Mouse (Mus musculus): ENCODE data around the gene Sdk2.

GRCm38 (mm10) chr11:114065596-114065995, 1.2 kb downstream of the Sdk2 start:
- TF ChIP-seq MEF2A (IDR thresholded peaks at IDR 0.05; ENCODE audit: extremely low read depth, insufficient replicate concordance, low read depth, low read length, poor library complexity, severe bottlenecking) (no peak), CTCF (IDR thresholded peaks at IDR 0.05 in 2 of 3, conservative IDR thresholded peaks at IDR 0.05 in 1 of 3; ENCODE audit: control insufficient read depth in 1 of 3, insufficient read depth in 1 of 3, low read depth in 2 of 3, low read length in 3 of 3, poor library complexity in 1 of 3, severe bottlenecking in 1 of 3) (no peak), POLR2A (IDR thresholded peaks at IDR 0.05; ENCODE audit: control insufficient read depth in 1 of 2, insufficient read depth in 1 of 2, low read depth in 1 of 2, low read length in 2 of 2, poor library complexity in 1 of 2) (no peak), SIN3A (IDR thresholded peaks at IDR 0.05; ENCODE audit: low read length) (no peak), MAX (IDR thresholded peaks at IDR 0.05; ENCODE audit: low read length) (no peak), ZC3H11A (IDR thresholded peaks at IDR 0.05; ENCODE audit: low read depth, low read length) (no peak), MXI1 (IDR thresholded peaks at IDR 0.05; ENCODE audit: low read depth, low read length) (no peak), NRF1 (IDR thresholded peaks at IDR 0.05; ENCODE audit: insufficient read depth, low read depth, low read length, poor library complexity, severe bottlenecking) (no peak), RCOR1 (IDR thresholded peaks at IDR 0.05; ENCODE audit: low read depth, low read length) (no peak), POLR2AphosphoS5 (IDR thresholded peaks at IDR 0.05; ENCODE audit: borderline replicate concordance, low read depth, low read length) (no peak), HCFC1 (IDR thresholded peaks at IDR 0.05; ENCODE audit: low read depth, low read length) (no peak)
